Mouse (Mus musculus) small intestine, adult 2 months (tissue): ENCODE results near the gene Mtg1. TPM values are rescaled to one million over a fixed set of nuclear protein-coding genes. Genes with fewer than 3 reads are reported as not detected.
A peak's percentile ranks its signal among the peaks of the same experiment; 100 is the strongest.

Experiments used
- H3K27ac ChIP-seq: fragments of 200-500 bp; 2 replicates; pipeline ENCODE4 v1.5.1; 2012; ENCODE audit warnings: low read depth, low read length, control low read depth, inconsistent platforms; ENCODE audit not compliant: insufficient read depth
- H3K27me3 ChIP-seq: fragments of 200-500 bp; 2 replicates; pipeline ENCODE4 v1.6.1; 2012; ENCODE audit warnings: mild to moderate bottlenecking, moderate library complexity, low read length, inconsistent platforms; ENCODE audit not compliant: control insufficient read depth, insufficient read depth
- H3K36me3 ChIP-seq: fragments of 200-500 bp; 2 replicates; pipeline ENCODE4 v1.6.1; 2012; ENCODE audit warnings: mild to moderate bottlenecking, low read length, control low read depth, inconsistent platforms; ENCODE audit not compliant: control insufficient read depth, insufficient read depth
- H3K4me1 ChIP-seq: fragments of 200-500 bp; 2 replicates; pipeline ENCODE4 v1.6.1; 2012; ENCODE audit warnings: low read length, inconsistent platforms, mixed read lengths; ENCODE audit not compliant: control insufficient read depth, insufficient read depth, insufficient read length
- H3K4me3 ChIP-seq: fragments of 200-500 bp; 2 replicates; pipeline ENCODE4 v1.5.1; 2012; ENCODE audit warnings: low read depth, mild to moderate bottlenecking, control low read depth, inconsistent platforms, low read length, moderate library complexity
- CTCF ChIP-seq: fragments of 200-500 bp; IDR thresholded peaks from 2 replicates; pipeline ENCODE4 v1.5.1; 2012; ENCODE audit warnings: low read depth, mild to moderate bottlenecking, control low read depth, inconsistent platforms, low read length, moderate library complexity, mixed read lengths; ENCODE audit not compliant: insufficient replicate concordance, insufficient read length; ENCODE audit errors: extremely low read depth
- POLR2A ChIP-seq: fragments of 200-500 bp; IDR thresholded peaks from 2 replicates; pipeline ENCODE4 v1.6.1; 2012; ENCODE audit warnings: low read depth, mild to moderate bottlenecking, control low read depth, inconsistent platforms, low read length, moderate library complexity
- WGBS: fragments of 180-500 bp; shearing (Covaris S2); methylation state at CpG from one replicate; pipeline ENCODE4 v1.1.7; 2018; 5-methylcytosine and 5-hydroxymethylcytosine counted together
- polyA plus RNA-seq: library from polyadenylated mRNA; depleted of rRNA; stranded (reverse); fragments of >200 nt; gene quantifications from 2 replicates; pipeline ENCODE4 v1.2.3, GENCODE M21; 2012

Mtg1 gene
- polyA plus RNA-seq, 1 experiment: 16.6 TPM

DNA sequence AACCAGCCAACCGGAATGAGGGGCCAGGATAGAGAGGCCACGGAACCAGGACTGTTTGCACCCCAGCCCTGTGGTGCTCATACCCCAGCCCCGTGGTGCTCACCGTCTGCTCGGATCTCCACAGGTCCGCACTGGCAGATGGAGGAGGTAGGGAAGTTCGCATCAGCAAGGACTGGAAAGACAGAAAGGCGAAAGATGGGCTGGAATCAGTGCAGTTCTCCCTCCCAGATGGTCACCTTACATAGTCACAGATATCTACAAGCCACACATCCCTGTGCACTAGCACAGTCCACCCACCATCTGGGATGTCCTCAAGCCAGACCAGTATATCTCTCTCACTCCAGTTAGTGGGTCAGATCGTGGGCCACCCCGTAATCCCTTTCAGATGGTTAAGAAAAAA lies 35.9 kb upstream of the Mtg1 start:
- 55% methylated on average over 10 of the region's 10 CpGs for WGBS
- H3K27ac ChIP-seq: peak overlapping the region; percentile 93
- TF ChIP-seq POLR2A: no peak
- TF ChIP-seq CTCF: no peak

DNA sequence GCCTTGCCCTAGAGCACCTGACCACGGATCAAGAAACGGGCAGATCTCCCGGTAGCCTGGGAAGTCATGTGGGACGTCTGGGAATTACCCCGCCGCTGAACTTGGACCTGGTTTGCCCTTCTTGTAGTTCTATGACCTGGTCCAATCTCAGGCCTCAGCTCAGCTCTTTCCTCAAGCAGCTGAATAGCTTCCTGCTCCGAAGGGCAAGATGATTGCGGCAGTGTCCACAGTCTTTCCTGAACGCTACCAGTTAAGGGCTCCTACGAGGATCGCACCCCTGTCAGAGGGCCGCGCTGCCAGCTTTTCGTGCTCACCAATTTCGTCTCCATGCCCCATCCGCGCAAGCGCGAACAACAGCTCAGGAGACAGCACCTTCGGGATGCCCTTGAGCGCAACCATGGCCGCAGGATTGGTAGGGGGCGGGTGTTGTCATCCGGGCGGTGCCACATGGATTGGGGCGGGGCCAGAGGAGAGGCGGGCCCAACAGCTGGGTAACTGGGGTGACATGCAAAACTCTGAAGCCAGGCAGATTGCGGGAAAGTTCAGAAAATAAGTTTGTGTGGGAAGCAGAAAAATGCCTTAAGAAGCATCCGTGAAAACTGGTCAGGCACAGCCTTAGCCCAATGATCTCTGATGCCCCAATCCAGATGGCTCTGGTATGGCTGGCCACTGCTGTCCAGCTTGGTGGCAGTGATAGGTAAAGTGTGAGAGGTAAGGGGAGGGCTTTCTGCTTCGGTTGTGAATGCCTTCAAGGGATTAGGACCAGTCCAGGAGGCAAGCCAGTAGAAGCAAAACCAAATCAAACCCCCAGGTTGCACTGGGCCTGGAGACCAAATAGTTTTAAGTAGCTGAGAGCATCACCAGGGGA lies 35.1 kb upstream of the Mtg1 start, which contains the start of gene Fuom:
Gene Fuom (minus strand): TSS at position 449 of the 868 bp plus-strand sequence.
- Histone ChIP-seq H3K36me3 (peaks cover 28% of the 10 kb centered on the region), H3K27me3 (no peaks in the 10 kb centered on the region), H3K4me3 (peak within 1 kb of the TSS; percentile 67), H3K4me1 (peaks cover 13% of the 10 kb centered on the region), H3K27ac (peak within 1 kb of the TSS; percentile 93)
- WGBS: 1% methylated on average over 30 of the region's 30 CpGs
- TF ChIP-seq POLR2A: peak; percentile 23; the same call in 1 of the 2 replicates
- TF ChIP-seq CTCF: 0 out of 2 replicates have a peak, but pooled peaks have one; percentile 11

More for the DNA sequence above, 35.9 kb upstream of the Mtg1 start:
- H3K27me3 ChIP-seq: no peaks in the 10 kb centered on the region
- peak overlapping the region; percentile 67 for H3K4me3 ChIP-seq
- peaks cover 30% of the 10 kb centered on the region for H3K36me3 ChIP-seq
- peaks cover 17% of the 10 kb centered on the region for H3K4me1 ChIP-seq

GRCm38 (mm10) chr7:140104009-140104408 lies 33.4 kb upstream of the Mtg1 start:
- Histone ChIP-seq H3K27ac (no peak overlapping the region), H3K36me3 (peaks cover 33% of the 10 kb centered on the region), H3K4me1 (peaks cover 13% of the 10 kb centered on the region), H3K27me3 (no peaks in the 10 kb centered on the region), H3K4me3 (no peak overlapping the region)
- WGBS: 70% methylated on average over 4 of the region's 4 CpGs
- TF ChIP-seq CTCF (no peak), POLR2A (no peak)

DNA sequence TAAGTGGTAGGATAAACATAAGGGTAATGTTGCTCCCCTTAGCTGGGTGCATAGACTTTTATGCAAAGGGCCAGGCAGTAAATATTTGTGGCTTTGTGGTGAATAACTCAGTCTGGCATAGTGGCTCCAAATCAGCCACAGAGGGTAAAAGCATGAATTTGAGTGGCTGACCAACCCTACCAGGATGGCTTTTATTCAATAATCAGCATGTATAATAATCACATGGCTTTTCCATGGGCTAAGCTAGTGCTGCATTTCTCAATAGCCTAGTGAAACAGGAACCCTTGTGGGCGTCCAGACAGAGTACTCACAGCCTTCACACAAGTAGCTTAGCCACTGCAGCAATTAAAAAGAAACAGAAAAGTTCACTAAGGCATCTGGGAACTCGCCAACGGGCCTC lies 25.4 kb upstream of the Mtg1 start:
- no peak overlapping the region for H3K27ac ChIP-seq
- peaks cover 5% of the 10 kb centered on the region; the same call in 1 of the 2 replicates for H3K4me1 ChIP-seq
- TF ChIP-seq CTCF: no peak
- no peak for TF ChIP-seq POLR2A
- H3K36me3 ChIP-seq: peaks cover 53% of the 10 kb centered on the region
- no peak overlapping the region for H3K4me3 ChIP-seq
- no peaks in the 10 kb centered on the region for H3K27me3 ChIP-seq
- WGBS: 61% methylated on average over 3 of the region's 3 CpGs

DNA sequence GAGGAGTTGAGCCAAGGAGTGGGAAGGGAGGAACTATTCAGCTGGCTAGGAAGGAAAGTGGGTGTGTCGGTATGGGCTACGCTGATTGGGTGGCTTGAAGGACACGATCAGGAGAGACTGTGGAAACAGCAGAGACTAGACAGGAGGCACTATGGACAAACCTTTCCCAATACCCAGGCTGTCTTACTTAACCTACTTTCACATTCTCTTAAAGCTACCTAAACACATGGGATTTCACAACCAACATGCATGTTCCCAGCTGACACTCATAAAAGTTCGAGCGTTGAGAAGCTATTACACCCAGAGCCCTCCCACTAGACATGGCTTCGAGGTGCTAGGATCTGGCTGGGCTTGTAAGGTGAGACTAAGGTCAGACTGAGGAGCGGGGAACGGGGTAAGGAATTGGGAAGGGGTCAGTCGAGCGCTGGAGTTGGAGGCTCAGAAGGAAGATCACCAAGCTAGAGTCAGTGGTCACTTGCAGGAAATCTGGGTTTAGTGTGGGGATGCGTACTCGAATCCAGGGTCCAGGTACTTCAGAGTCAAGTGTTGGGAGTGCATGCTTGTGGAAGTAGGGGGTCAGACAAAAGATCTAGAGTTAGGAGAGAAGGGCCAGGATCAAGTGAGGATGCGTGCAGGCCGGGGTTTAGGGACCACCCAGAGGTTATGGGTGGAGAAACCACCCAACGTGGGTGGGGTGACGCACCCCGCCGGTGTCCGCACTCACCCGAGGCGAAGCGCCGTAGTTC lies 21.6 kb upstream of the Mtg1 start, which contains the start of gene Paox:
Gene Paox (plus strand): TSS at position 217 of the 746 bp plus-strand sequence.
- under 1% methylated on average over 23 of the region's 23 CpGs for WGBS
- TF ChIP-seq POLR2A: no peak
- TF ChIP-seq CTCF: no peak
- peak within 1 kb of the TSS; percentile 96 for H3K27ac ChIP-seq
- H3K4me3 ChIP-seq: peak within 1 kb of the TSS; percentile 75
- H3K27me3 ChIP-seq: no peaks in the 10 kb centered on the region
- peaks cover 7% of the 10 kb centered on the region; the same call in 1 of the 2 replicates for H3K4me1 ChIP-seq
- H3K36me3 ChIP-seq: peaks cover 20% of the 10 kb centered on the region

DNA sequence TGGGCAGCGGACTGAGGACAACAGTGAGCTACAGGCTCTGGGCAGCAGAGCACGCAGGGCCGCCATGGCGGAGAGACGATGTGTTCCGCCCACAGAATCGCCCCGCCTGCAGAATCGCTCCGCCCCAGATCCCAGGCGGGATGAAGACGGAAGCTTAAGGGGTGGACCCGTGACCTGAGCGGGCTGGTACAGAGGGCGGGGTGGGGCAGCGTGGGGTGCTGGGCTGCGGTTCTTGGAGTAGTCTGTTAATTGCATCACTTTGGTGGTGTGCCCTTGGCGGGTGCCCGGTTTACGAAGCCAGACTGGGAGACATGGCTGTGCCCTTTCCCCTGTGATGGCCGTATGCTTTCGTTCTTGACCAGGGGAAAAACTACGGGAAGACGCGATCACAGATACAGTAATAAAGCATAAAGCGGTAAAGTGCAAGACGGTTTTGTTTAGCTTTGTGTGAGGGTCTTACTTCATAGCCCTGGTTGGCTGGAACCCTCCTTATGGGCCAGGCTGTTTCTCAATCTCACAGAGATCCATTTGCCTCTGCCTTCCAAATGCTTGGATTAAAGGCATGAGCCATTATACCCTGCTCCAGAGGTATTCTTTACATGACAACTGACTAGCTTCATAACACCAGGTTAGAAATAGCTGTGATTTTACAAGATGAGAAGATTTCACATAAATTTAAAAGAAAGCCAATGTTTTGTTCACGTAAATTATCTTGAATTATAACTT lies 20.9 kb upstream of the Mtg1 start, which contains the start of gene Echs1:
Gene Echs1 (minus strand): TSS at position 148 of the 726 bp plus-strand sequence.
- Histone ChIP-seq H3K27me3 (no peaks in the 10 kb centered on the region), H3K4me3 (peak within 1 kb of the TSS; percentile 75), H3K36me3 (peaks cover 14% of the 10 kb centered on the region), H3K27ac (peak within 1 kb of the TSS; percentile 96), H3K4me1 (peaks cover 7% of the 10 kb centered on the region; the same call in 1 of the 2 replicates)
- 3% methylated on average over 28 of the region's 28 CpGs for WGBS
- TF ChIP-seq POLR2A (peak; percentile 85), CTCF (no peak)
